Mouse (Mus musculus) adrenal gland, postnatal 14 days (tissue): ENCODE measurements around the gene Nav1. TPM values are rescaled to one million over a fixed set of nuclear protein-coding genes. Genes with fewer than 3 reads are reported as not detected.
"Not testable (repeated sequence)": the region's sequence is repeated elsewhere in the genome, so short reads cannot be mapped to it uniquely, and the experiment has no call there.

ENCODE experiments used
- DNase-seq: peaks from one replicate; pipeline ENCODE4 v3.0.0; 2021; ENCODE audit warnings: mixed read lengths
- total RNA-seq: library from RNA; stranded (reverse); gene quantifications from 2 replicates; pipeline ENCODE4 v1.2.3, GENCODE M21; 2021

Gene Nav1
- total RNA-seq, 1 experiment from 2014 or later = 20.6 TPM

GRCm38 (mm10) chr1:135484503-135485051 lies 122.5 kb downstream of the Nav1 start:
- not testable (repeated sequence) for DNase-seq

GRCm38 (mm10) chr1:135483971-135484370 lies 123.1 kb downstream of the Nav1 start:
- no peak for DNase-seq

GRCm38 (mm10) chr1:135482666-135483065 lies 124.4 kb downstream of the Nav1 start:
- no peak for DNase-seq

- DNase-seq = no peak
Measured at GRCm38 (mm10) chr1:135481656-135482055, 125.4 kb downstream of the Nav1 start.

- no peak for DNase-seq
Measured at GRCm38 (mm10) chr1:135480815-135481214, 126.3 kb downstream of the Nav1 start.

- no peak for DNase-seq
Measured at GRCm38 (mm10) chr1:135475571-135475895, 131.6 kb downstream of the Nav1 start.

GRCm38 (mm10) chr1:135474861-135475570 lies 132.1 kb downstream of the Nav1 start:
- DNase-seq = peak; percentile 25

- DNase-seq = no peak
Measured at GRCm38 (mm10) chr1:135472536-135472935, 134.6 kb downstream of the Nav1 start.

GRCm38 (mm10) chr1:135471742-135472141 lies 135.4 kb downstream of the Nav1 start:
- DNase-seq = no peak

GRCm38 (mm10) chr1:135470546-135470945 lies 136.5 kb downstream of the Nav1 start:
- peak; percentile 43 for DNase-seq

- DNase-seq = no peak
Measured at GRCm38 (mm10) chr1:135467462-135467861, 139.6 kb downstream of the Nav1 start.

GRCm38 (mm10) chr1:135466935-135467334 lies 140.2 kb downstream of the Nav1 start:
- peak; percentile 44 for DNase-seq

- DNase-seq = no peak
Measured at GRCm38 (mm10) chr1:135465734-135466133, 141.4 kb downstream of the Nav1 start.

GRCm38 (mm10) chr1:135462736-135463135 lies 144.4 kb downstream of the Nav1 start:
- DNase-seq = no peak

GRCm38 (mm10) chr1:135462304-135462703 lies 144.8 kb downstream of the Nav1 start:
- no peak for DNase-seq

- peak; percentile 90 for DNase-seq
Measured at GRCm38 (mm10) chr1:135461097-135461730, 145.9 kb downstream of the Nav1 start.

- no peak for DNase-seq
Measured at GRCm38 (mm10) chr1:135460521-135460920, 146.6 kb downstream of the Nav1 start.

GRCm38 (mm10) chr1:135457860-135458259 lies 149.2 kb downstream of the Nav1 start:
- DNase-seq = no peak

- peak; percentile 49 for DNase-seq
Measured at GRCm38 (mm10) chr1:135452259-135452658, 154.8 kb downstream of the Nav1 start.

- DNase-seq = no peak
Measured at GRCm38 (mm10) chr1:135451419-135451818, 155.7 kb downstream of the Nav1 start.

GRCm38 (mm10) chr1:135449876-135450275 lies 157.2 kb downstream of the Nav1 start:
- no peak for DNase-seq

GRCm38 (mm10) chr1:135448940-135449339 lies 158.2 kb downstream of the Nav1 start:
- no peak for DNase-seq

- no peak for DNase-seq
Measured at GRCm38 (mm10) chr1:135443506-135443905, 163.6 kb downstream of the Nav1 start.

- DNase-seq = no peak
Measured at GRCm38 (mm10) chr1:135441861-135442260, 165.2 kb downstream of the Nav1 start.
